Mouse (Mus musculus) kidney, adult 18-20 months (tissue): ENCODE results near the gene Dock4.

ENCODE experiments used
- DNase-seq: peaks from one replicate; pipeline ENCODE4 v3.0.0; 2021

Gene Dock4

GRCm38 (mm10) chr12:40576749-40577148, 131.0 kb downstream of the Dock4 start:
- DNase-seq, result no peak

GRCm38 (mm10) chr12:40580351-40580750, 134.6 kb downstream of the Dock4 start:
- no peak for DNase-seq

- DNase-seq, result no peak
Observed at GRCm38 (mm10) chr12:40581037-40581436, 135.3 kb downstream of the Dock4 start.

GRCm38 (mm10) chr12:40582059-40582458, 136.3 kb downstream of the Dock4 start:
- no peak for DNase-seq

GRCm38 (mm10) chr12:40584526-40585289, 139.0 kb downstream of the Dock4 start:
- no peak for DNase-seq

- DNase-seq, result no peak
Observed at GRCm38 (mm10) chr12:40585456-40586141, 139.8 kb downstream of the Dock4 start.

- DNase-seq, result no peak
Observed at GRCm38 (mm10) chr12:40594161-40594560, 148.4 kb downstream of the Dock4 start.

- no peak for DNase-seq
Observed at GRCm38 (mm10) chr12:40595440-40595839, 149.7 kb downstream of the Dock4 start.

GRCm38 (mm10) chr12:40596020-40596419, 150.3 kb downstream of the Dock4 start:
- no peak for DNase-seq

- DNase-seq, result no peak
Observed at GRCm38 (mm10) chr12:40596441-40596840, 150.7 kb downstream of the Dock4 start.

GRCm38 (mm10) chr12:40599952-40600351, 154.2 kb downstream of the Dock4 start:
- no peak for DNase-seq

- DNase-seq, result no peak
Observed at GRCm38 (mm10) chr12:40605565-40605964, 159.8 kb downstream of the Dock4 start.

- DNase-seq, result no peak
Observed at GRCm38 (mm10) chr12:40622926-40623325, 177.2 kb downstream of the Dock4 start.

- DNase-seq, result no peak
Observed at GRCm38 (mm10) chr12:40626521-40626920, 180.8 kb downstream of the Dock4 start.

GRCm38 (mm10) chr12:40633242-40633641, 187.5 kb downstream of the Dock4 start:
- DNase-seq, result no peak

GRCm38 (mm10) chr12:40634169-40634568, 188.4 kb downstream of the Dock4 start:
- DNase-seq, result no peak

GRCm38 (mm10) chr12:40635991-40636390, 190.2 kb downstream of the Dock4 start:
- DNase-seq, result no peak

GRCm38 (mm10) chr12:40637427-40637826, 191.7 kb downstream of the Dock4 start:
- no peak for DNase-seq

GRCm38 (mm10) chr12:40645869-40646268, 200.1 kb downstream of the Dock4 start:
- no peak for DNase-seq

- DNase-seq, result no peak
Observed at GRCm38 (mm10) chr12:40654312-40654711, 208.6 kb downstream of the Dock4 start.

GRCm38 (mm10) chr12:40655861-40656260, 210.1 kb downstream of the Dock4 start:
- no peak for DNase-seq

- no peak for DNase-seq
Observed at GRCm38 (mm10) chr12:40656438-40656837, 210.7 kb downstream of the Dock4 start.

- DNase-seq, result no peak
Observed at GRCm38 (mm10) chr12:40657229-40657885, 211.6 kb downstream of the Dock4 start.

- no peak for DNase-seq
Observed at GRCm38 (mm10) chr12:40659689-40660088, 213.9 kb downstream of the Dock4 start.
